ENCODE assay signal across 10 mouse cellular contexts in the genomic region with DNA sequence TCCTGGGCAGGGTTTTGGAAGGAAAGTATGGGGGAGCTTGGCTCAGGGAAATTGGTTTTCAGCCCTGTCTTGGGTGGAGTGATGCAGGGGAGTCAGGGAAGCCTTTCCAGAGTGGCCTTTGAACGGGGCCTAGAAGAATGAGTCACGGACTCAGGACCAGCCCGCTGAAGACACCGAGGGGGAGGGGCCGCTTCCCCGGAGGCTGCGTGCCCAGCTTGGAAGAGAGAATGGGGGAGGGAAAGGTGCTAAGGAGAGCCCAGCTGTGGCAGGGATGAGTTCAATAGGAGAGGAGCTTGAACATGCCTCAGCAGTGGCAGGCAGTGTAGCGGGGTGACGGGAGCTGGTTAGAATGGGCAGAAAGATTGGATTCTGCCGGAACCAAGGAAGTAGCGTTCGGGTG.
DNase-seq lines count a peak whose midpoint lies in the region; ATAC-seq and TF ChIP-seq lines count a peak whose summit lies in the region.
"Had no signal": no experiment of that assay in that cellular context is flagged by ENCODE, and none has a peak within 500 bp of the region (broad histone marks: within the 10 kb centered on the region; RNA-seq: fewer than 3 reads in every experiment).

No protein-coding gene starts in this region.

- H3K36me3 ChIP-seq in heart, embryonic 14.5 days (ENCODE audit: control insufficient read depth, insufficient read depth, low read length) = no peaks in the 10 kb centered on the region
- no peaks in the 10 kb centered on the region for H3K36me3 ChIP-seq in neural tube, embryonic 15.5 days
- H3K36me3 ChIP-seq in embryonic facial prominence, embryonic 10.5 days (replicated peaks) = no peaks in the 10 kb centered on the region
- no peaks in the 10 kb centered on the region for H3K36me3 ChIP-seq in stomach, postnatal 0 days (ENCODE audit: control insufficient read depth, insufficient read depth, low read length)

- TF ChIP-seq EP300 in stomach, postnatal 0 days (optimal IDR thresholded peaks at IDR 0.05) = no peak

- 20% methylated on average over 12 of the region's 12 CpGs for WGBS in heart, embryonic 14.5 days
- 31% methylated on average over 12 of the region's 12 CpGs for WGBS in neural tube, embryonic 15.5 days
- WGBS in embryonic facial prominence, embryonic 10.5 days = 23% methylated on average over 12 of the region's 12 CpGs
- WGBS in stomach, postnatal 0 days = 25% methylated on average over 12 of the region's 12 CpGs

- no peaks in the 10 kb centered on the region for H3K27me3 ChIP-seq in heart, embryonic 14.5 days (ENCODE audit: control insufficient read depth, insufficient read depth, low read length)
- no peaks in the 10 kb centered on the region for H3K27me3 ChIP-seq in neural tube, embryonic 15.5 days (replicated peaks)
- no peaks in the 10 kb centered on the region for H3K27me3 ChIP-seq in embryonic facial prominence, embryonic 10.5 days (replicated peaks; ENCODE audit: low read depth, poor library complexity, severe bottlenecking)
- H3K27me3 ChIP-seq in stomach, postnatal 0 days (ENCODE audit: control insufficient read depth, insufficient read depth, low read length) = no peaks in the 10 kb centered on the region
- H3K27me3 ChIP-seq: megakaryocyte, embryonic 14.5 days had no signal

- ATAC-seq in heart, embryonic 14.5 days (ENCODE audit: insufficient number of reproducible peaks, insufficient read depth, low FRiP score, low read depth) = no peak; the same call in 1 of the 2 replicates
- no peak for ATAC-seq in neural tube, embryonic 15.5 days (ENCODE audit: low FRiP score)
- peak; percentile 90 for ATAC-seq in stomach, postnatal 0 days (ENCODE audit: low FRiP score, low TSS enrichment)

- H3K4me2 ChIP-seq in heart, embryonic 14.5 days (ENCODE audit: low read length) = peak overlapping the region; percentile 36; the same call in 1 of the 2 replicates
- H3K4me2 ChIP-seq in neural tube, embryonic 15.5 days = no peak overlapping the region
- H3K4me2 ChIP-seq in stomach, postnatal 0 days (replicated peaks; ENCODE audit: low read depth) = no peak overlapping the region

- no peak overlapping the region for H3K4me3 ChIP-seq in heart, embryonic 14.5 days (ENCODE audit: control insufficient read depth in 1 of 2, insufficient read depth in 1 of 2, low read depth in 1 of 2, low read length in 2 of 2)
- no peak overlapping the region for H3K4me3 ChIP-seq in neural tube, embryonic 15.5 days (replicated peaks)
- peak overlapping the region; percentile 34 for H3K4me3 ChIP-seq in embryonic facial prominence, embryonic 10.5 days
- H3K4me3 ChIP-seq in stomach, postnatal 0 days (ENCODE audit: low read depth, low read length) = no peak overlapping the region
- H3K4me3 ChIP-seq in layer of hippocampus, adult 2 months = no peak overlapping the region
- H3K4me3 ChIP-seq in left cerebral cortex, adult 2 months = no peak overlapping the region
- H3K4me3 ChIP-seq: megakaryocyte, embryonic 14.5 days had no signal

- peak overlapping the region; percentile 38; the same call in 1 of the 2 replicates for H3K9ac ChIP-seq in heart, embryonic 14.5 days (ENCODE audit: low read length)
- no peak overlapping the region for H3K9ac ChIP-seq in neural tube, embryonic 15.5 days (replicated peaks)
- no peak overlapping the region for H3K9ac ChIP-seq in stomach, postnatal 0 days (ENCODE audit: low read length)

- no peak overlapping the region for H3K27ac ChIP-seq in heart, embryonic 14.5 days (replicated peaks in 1 of 2; ENCODE audit: control insufficient read depth in 1 of 2, insufficient read depth in 1 of 2, low read depth in 2 of 2, low read length in 2 of 2)
- no peak overlapping the region for H3K27ac ChIP-seq in neural tube, embryonic 15.5 days (replicated peaks)
- H3K27ac ChIP-seq in embryonic facial prominence, embryonic 10.5 days (replicated peaks) = 0 out of 2 replicates have a peak overlapping the region, but pooled peaks have one; percentile 48
- H3K27ac ChIP-seq in stomach, postnatal 0 days (replicated peaks) = no peak overlapping the region
- H3K27ac ChIP-seq in layer of hippocampus, adult 2 months = no peak overlapping the region
- no peak overlapping the region for H3K27ac ChIP-seq in left cerebral cortex, adult 2 months

- DNase-seq in heart, adult 9 months (ENCODE audit: low spot score in 2 of 2) = no peak
- peak; percentile 19 for DNase-seq in neural tube, embryonic 10.5 days (ENCODE audit: extremely low spot score, low spot score)
- DNase-seq in embryonic facial prominence, embryonic 10.5 days (ENCODE audit: low spot score) = no peak
- peak; percentile 64 for DNase-seq in stomach, postnatal 0 days (ENCODE audit: low spot score)
- DNase-seq in layer of hippocampus, adult 2 months (ENCODE audit: low spot score in 2 of 2) = no peak
- no peak for DNase-seq in left cerebral cortex, adult 2 months (ENCODE audit: extremely low spot score in 1 of 2, low spot score in 2 of 2)
- DNase-seq: layer of hippocampus, postnatal 36 days had no signal

- H3K4me1 ChIP-seq in heart, embryonic 14.5 days (ENCODE audit: control insufficient read depth in 2 of 2, insufficient read depth in 2 of 2, low read length in 2 of 2) = peaks cover 5 to 6% of the 10 kb centered on the region in 2 experiments; a peak in 3 of 4 replicates
- H3K4me1 ChIP-seq in neural tube, embryonic 15.5 days = no peaks in the 10 kb centered on the region
- peaks cover 8% of the 10 kb centered on the region for H3K4me1 ChIP-seq in embryonic facial prominence, embryonic 10.5 days
- H3K4me1 ChIP-seq in stomach, postnatal 0 days (replicated peaks; ENCODE audit: control insufficient read depth, insufficient read depth) = peaks cover 4% of the 10 kb centered on the region; the same call in 1 of the 2 replicates

- intact Hi-C loops in left cerebral cortex, adult 2 months (cut with DNase I) = no loop called here

- no peak for TF ChIP-seq CTCF in stomach, postnatal 0 days (IDR thresholded peaks at IDR 0.05; ENCODE audit: low read depth)
- no peak for TF ChIP-seq CTCF in layer of hippocampus, adult 2 months (conservative IDR thresholded peaks at IDR 0.05)
- no peak for TF ChIP-seq CTCF in left cerebral cortex, adult 2 months (IDR thresholded peaks at IDR 0.05)

- H3K9me3 ChIP-seq in heart, embryonic 14.5 days (ENCODE audit: control insufficient read depth, low read length) = no peaks in the 10 kb centered on the region
- H3K9me3 ChIP-seq in neural tube, embryonic 15.5 days (replicated peaks) = no peaks in the 10 kb centered on the region
- no peaks in the 10 kb centered on the region for H3K9me3 ChIP-seq in embryonic facial prominence, embryonic 10.5 days
- H3K9me3 ChIP-seq in stomach, postnatal 0 days (ENCODE audit: control insufficient read depth, low read length) = no peaks in the 10 kb centered on the region
- H3K9me3 ChIP-seq: megakaryocyte, embryonic 14.5 days had no signal

Comparison
In these comparisons a context has a peak if more than half of its experiments do, and no peak if none do; other contexts are left out.
1. DNase-seq: peak in neural tube, embryonic 10.5 days (single experiment) and stomach, postnatal 0 days (single experiment); none in heart, adult 9 months (0 of 2), embryonic facial prominence, embryonic 10.5 days (single experiment), layer of hippocampus, adult 2 months (0 of 2) and left cerebral cortex, adult 2 months (0 of 2).